Mouse (Mus musculus) cerebellum, adult 2 months (tissue): ENCODE data around the gene Ino80b.

Experiments used
- CTCF ChIP-seq: fragments of 200-500 bp; IDR thresholded peaks from 2 replicates; pipeline ENCODE4 v1.5.1; 2011; ENCODE audit warnings: low read depth, mild to moderate bottlenecking, control low read depth, low read length, moderate library complexity, borderline replicate concordance; ENCODE audit not compliant: insufficient read depth
- POLR2A ChIP-seq: fragments of 200-500 bp; IDR thresholded peaks from 2 replicates; pipeline ENCODE4 v1.6.1; 2011; ENCODE audit warnings: low read length, control low read depth, borderline replicate concordance; ENCODE audit not compliant: insufficient read depth

DNA sequence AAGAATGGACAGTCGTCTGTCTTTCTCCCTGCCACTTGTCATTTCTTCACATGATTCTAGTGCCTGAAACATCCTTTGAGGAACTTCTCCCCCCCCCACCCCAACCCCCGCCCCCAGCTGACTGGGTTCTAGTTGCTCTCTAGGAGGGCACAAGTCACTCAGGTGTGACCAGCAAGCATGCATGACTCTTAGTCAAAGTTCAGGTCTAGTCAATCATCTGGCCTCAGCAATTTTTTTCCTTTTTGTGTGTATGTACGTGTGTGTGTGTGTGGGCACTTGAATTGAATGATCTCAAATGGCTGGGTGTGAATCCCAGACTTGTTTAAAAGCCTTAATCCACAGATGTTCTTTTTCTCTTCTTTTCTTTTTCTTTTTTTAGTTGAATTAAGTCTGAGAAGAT is 9.0 kb upstream of the Ino80b start:
- TF ChIP-seq CTCF (no peak), POLR2A (no peak)
